Mouse (Mus musculus): ENCODE measurements around the gene Tmeff1.

Gene Tmeff1

DNA sequence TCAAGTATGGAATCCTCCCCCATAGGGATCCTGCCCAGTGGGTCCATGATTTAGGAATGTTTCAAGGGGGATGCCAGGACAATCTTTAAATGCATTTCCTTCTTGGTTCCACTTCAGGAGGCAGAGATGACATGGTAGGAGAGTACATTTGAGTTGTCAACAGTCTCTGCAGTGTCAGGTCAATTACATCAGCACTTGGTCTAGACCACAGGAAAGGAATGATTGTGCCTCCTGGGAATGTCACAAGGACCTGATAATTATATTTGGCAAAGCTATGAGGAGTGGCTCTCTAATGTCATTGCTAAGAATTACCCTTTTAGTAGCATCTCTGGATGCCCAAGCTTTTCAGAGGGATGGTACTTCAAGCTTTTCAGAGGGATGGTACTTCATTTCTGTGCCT, 20.0 kb upstream of the Tmeff1 start:
- DNase-seq (ENCODE audit: low spot score in 2 of 2): no peak

DNA sequence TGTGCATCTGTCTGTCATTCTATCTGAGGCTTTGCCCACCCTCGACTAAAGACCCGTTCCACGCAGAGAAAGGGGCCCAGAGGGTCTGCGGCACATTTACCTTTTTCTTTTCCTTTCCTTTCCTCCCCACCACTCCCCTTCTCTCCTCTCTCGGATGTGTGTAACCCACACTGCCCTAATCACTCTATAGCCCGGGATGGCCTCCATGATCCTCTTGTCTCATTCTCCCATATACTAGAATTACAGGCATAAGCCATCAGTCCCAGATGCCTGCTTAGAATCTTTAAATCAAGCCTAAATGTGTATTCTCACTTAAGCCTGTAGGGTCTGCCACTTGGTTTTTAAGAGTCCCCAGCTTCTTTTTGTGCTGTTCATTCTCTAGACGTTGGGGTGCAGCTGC, 8.6 kb upstream of the Tmeff1 start:
- no peak for DNase-seq (ENCODE audit: low spot score in 2 of 2)

DNA sequence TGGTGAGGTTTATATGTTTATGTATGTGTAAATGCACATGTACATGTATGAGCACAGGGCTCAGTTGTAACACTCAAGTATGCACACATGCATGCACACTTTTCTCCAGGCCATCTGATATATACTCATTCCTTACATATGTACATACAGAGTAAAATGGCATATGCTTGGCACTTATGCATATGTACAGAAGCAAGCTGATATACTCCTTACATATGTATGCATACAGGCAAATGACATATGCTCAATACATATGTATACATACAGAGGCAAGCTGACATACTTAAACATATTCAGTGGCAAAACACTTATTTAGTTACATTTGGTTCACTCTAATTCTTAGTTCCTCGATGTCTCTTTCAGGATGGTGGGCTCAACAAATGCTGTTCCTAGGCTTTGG, 7.1 kb upstream of the Tmeff1 start:
- no peak for DNase-seq (ENCODE audit: low spot score in 2 of 2)

DNA sequence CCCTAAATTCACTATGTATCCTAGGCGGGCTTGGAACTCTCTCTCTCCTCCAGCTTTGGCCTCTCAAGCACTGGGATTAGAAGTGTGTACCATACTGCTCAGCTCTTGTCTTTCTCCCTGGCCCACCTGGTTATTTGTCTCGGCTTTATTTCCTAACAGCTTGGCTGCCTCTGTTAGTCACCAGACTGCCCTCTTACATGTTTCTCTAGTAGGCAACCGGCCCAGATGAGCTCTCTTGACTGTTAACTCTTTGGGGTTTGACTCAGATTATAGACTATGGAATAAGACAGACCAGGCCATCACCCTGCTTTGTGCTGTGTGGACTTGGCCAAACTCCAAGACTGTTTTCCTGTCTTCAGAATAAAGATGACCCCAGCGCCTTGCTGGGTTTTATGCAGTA, 6.6 kb upstream of the Tmeff1 start:
- no peak for DNase-seq (ENCODE audit: low spot score in 2 of 2)

DNA sequence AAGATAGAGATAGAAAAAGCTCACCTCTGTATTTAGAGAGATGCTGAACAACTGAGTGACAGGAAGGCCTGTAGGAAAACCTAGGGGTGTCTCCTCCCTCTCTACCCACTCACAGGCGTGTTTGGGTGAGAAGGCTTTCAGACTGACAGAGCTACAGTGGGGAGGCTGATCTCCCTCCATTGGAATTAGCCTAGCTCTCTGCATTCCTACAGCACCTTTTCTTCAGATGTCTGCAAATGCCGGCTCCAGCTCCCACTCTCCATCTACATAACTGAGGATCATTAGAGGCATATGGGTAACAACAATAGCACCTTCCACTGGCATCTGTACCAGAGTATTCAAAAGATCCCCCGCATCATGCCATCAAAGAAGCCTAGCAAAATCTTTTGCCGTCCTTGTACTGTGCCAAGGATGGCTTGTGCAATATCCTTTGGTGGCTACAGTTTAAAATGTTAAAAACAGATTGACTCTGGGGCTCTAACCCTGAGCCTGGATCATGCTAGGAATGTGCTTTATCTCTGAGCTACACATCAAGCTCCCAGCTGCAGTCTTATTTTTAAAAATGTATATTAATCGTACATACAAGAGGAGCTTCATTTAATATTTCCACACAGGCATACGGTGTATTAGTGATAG, 5.4 kb upstream of the Tmeff1 start:
- no peak for DNase-seq (ENCODE audit: low spot score in 2 of 2)

DNA sequence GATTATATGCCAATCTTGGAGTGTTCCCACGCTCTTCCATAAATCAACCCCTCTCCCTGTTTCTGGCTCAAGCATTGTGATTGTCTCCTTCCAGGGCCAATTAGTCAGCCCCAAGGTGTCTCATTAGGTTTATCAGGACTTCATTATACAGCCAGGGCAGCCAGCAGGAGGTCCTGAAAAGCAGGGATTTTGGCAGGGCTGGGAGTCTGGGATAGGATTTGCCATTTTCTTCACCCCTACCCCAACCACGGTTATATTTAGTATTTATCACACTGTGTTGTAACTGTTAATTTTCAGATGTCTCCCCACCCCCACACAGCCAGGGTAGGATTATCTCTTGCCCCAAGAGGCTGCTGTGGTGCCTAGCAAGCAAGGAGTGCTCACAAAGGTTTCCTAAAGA, 3.8 kb upstream of the Tmeff1 start:
- no peak for DNase-seq (ENCODE audit: low spot score in 2 of 2)

DNA sequence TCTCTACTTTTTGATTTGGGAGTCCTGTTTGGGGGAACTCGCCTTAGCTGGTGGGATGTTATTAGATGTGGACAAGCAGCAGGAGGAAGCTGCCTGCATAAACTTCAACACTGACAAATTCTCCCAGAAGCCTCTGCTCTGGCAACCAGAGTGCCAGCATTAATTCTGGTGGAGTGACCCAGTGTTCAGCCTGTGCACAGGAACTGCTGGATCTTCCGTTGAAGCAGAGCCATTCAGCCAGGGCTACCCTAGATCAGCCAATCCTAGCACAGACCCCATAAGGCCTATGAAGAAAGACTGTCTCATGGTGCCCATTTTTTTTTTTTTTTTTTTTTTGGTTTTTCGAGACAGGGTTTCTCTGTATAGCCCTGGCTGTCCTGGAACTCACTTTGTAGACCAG, 3.0 kb upstream of the Tmeff1 start:
- no peak for DNase-seq (ENCODE audit: low spot score in 2 of 2)

DNA sequence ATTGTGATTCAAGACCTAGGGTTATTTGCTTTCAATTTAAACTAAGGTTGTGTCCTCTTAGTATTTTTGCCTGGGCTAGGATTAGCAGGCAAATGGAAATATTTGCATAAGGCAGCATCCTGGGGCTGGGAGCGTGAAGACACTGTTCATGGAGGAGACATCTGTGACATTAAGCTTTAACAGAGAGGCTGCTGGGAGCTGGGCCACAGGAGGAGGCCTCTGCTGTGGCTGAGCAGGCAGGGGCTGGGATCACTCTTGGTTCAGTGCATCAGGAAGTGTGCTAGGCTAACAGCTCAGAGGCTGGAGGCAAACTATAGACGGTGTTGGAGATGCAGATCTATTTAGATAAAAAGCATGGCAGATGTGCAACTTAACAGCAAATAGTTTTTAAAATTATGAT, 2.0 kb upstream of the Tmeff1 start:
- DNase-seq (ENCODE audit: low spot score in 2 of 2): no peak

DNA sequence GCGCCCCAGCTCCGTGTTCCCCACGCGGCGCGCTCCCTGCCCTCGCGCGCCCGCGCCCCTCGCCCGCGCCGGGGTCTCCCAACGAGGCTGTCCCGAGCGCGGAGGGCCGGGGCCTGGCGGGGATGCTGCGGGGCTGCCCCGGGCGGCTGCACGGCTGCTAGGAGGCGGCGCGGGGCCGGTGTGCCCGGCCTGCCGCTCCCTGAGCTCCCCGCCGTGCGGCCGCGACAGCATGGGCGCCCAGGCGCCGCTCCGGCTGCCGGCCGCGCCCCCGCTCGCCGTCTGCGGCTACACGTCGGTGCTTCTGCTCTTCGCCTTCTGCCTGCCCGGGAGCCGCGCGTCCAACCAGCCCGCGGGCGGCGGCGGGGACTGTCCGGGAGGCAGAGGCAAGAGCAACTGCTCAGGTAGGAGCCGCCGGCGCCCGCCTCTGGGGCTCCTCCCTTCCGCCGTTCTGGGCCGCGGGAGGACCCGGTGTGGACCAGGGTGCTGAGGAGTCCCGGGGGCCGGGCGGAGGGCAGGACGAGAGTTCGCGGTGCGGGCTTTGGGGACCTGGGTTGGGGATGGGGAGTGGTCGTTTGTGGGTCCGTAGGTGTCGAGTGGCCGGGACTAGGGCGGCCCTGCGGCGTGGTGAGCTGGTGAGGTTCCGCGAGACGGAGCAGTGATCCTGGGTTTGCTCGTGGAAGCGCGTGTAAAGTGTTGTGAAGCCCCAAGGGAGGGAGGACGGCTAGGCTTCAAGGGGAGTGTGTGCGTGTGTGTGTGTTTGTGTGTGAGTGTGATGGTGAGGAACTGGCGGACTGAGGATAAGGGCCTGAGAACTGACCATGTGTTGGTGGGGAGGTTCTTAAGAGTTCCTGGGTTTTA, 496 bp downstream of the Tmeff1 start:
- peak in 1 of 2 experiments; percentile 13 for DNase-seq (ENCODE audit: low spot score in 2 of 2)

DNA sequence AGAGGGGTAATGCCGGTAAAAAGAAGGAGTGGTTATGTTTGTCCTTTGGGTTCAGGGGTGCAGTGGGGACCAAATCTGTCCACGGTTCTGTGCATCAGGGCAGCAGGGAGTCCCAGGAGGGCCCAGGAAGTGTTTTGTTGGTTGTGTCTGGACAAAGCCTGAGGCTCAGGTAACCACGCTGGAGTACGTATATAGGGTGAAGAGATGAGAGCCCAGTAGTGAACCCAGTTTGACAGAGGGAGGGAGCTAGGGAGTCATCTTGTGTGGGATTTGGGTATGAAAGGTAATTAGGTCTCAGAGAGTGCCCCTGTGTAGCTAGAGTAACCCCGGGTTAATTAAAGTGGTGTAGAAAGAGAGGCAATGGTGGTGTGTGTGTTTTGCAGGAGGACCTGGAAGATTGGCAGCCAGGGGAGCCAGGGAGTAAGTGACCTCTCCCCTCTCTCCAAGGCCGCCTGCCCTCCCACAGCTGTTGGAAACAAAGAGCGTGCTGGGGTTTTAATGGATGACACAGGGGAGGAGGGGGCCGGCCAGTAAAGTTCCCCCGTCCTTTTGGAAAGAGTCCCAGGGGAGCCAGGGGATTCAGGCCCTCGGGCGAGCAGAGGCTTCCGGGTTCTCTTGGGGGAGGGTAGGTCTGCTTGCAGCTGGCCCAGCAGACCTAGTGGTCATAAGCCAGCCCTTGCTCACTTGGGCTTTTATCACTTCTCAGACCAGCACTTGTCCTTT, 1.3 kb downstream of the Tmeff1 start:
- no peak for DNase-seq (ENCODE audit: low spot score in 2 of 2)

DNA sequence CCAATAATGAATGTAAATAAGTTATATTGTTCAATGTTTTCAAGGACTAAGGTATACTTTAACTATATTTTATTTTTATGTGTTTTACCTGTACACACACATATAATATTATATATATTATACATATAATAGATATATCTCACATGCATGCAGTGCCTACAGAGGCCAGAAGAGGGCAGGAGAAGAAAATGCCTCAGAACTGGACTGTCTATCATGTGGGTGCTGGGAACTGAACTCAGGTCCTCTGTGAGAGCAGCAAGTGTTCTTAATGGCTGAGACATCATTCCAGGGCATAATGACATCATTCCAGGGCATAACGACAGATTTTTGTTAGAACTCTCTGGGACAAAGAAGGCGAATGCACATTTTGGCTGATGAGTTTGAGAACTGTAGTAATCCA, 2.6 kb downstream of the Tmeff1 start:
- DNase-seq (ENCODE audit: low spot score in 2 of 2): no peak

DNA sequence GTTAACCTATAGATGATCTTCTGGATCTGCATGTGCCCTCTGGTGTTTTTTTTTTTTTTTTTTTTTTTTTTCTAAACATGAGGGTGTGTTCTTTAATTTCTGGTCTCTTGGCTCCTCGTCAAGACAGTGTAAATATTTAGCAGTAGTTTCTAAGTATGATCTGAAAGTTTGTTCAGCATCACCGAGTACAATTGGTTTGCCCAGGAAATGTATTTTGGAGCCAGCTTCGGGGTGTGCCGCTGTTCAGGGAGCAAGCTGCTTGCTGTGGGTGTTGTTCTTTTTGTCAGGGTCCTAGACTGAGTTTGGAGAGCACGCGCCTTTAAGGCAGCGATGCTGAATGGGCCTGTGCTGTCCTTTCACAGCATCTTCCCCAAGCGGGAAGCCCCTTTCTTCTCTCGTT, 3.6 kb downstream of the Tmeff1 start:
- no peak for DNase-seq (ENCODE audit: low spot score in 2 of 2)

DNA sequence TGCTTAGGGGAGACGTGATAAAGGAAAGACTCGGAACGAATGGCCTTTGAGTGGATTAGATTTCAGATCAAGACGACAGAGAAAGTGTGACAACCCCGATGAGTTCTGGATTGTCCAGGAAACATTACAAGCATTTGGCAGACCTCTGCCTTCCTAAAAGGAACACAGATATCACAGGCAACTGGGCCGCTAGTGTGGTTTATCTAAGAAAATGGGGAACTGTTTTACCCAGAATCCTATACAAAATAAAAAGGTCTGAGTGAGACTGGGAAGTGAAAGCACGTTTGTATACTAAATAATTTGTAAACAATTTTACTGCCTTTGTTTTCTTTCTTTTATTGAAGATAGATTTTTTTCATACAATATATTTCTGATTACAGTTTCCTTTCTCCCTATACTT, 5.9 kb downstream of the Tmeff1 start:
- DNase-seq (ENCODE audit: low spot score in 2 of 2): no peak

DNA sequence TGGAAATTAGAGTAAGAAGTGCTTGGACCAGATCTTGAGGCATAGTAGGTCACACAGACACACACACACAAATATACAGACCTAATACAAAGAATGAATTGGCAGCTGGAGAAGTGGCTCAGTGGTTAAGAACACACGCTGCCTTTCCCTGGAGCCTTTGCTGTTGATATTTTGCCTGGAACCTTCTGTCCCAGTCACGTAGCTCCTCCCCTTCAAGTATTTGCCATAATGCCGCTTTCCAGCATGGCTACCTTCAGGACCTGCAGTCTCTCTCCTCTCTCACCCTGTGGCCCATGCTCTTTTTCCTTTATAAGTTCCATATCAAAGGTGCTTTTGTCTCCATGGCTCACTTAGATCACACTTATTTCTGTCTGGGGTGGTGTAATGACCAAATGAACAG, 6.4 kb downstream of the Tmeff1 start:
- DNase-seq (ENCODE audit: low spot score in 2 of 2): no peak

DNA sequence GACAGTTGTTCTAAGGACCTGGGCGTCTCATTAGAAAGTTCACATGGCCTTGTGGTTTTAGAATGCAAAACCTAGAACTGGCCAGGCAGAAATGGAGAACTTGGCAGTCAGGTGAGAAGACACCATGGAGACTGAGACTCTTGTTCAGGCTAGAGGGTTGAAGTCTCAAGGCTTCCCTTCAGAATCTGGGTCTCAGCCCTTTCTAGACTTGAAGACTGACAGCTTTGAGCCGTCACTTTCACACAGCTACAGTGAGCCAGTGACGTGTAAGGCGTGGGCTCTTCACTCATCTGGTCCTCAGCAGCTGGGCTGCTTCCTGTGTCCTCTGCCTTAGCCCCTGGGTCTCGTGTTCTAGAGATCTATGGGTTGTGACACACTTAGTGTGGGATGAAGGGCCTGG, 7.4 kb downstream of the Tmeff1 start:
- peak; percentile 48 to 50 for DNase-seq (ENCODE audit: low spot score in 2 of 2)

DNA sequence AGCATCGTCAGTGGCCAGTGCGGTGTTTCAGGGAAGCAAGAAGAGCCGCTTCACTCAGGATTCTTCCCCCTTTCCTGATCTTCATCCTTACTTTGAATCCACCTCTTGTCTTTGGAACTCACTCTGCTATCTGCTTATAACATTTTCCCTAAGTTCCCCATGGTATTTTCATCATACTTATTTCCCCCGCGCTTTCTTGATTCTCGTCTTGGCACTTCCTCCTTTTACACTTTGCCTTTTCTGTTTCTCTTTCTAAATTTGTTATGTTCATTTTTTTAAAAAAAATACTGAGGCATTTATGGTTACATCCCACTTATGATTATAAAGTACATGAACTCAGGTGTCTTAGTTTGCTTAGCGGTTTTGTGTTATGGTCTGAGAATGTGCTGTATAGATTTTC, 7.9 kb downstream of the Tmeff1 start:
- DNase-seq (ENCODE audit: low spot score in 2 of 2): no peak

DNA sequence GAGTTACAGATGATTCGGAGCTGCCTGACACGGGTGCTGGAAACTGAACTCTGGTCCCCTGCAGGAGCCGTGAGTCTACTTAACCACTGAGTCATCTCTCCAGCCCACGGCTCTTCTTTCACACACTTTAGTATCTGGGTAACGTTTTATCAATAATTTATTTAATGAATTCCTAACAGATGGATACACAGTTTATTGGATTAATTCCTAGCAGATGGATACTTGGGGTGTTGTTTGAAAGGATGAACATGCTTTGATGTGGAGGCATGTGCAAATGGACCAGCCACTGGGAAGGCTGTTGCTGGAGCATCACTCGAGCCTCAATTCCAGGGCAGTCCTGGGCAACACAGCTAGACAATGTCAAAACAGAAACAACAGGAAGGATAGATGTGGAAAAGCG, 11.1 kb downstream of the Tmeff1 start:
- no peak for DNase-seq (ENCODE audit: low spot score in 2 of 2)

DNA sequence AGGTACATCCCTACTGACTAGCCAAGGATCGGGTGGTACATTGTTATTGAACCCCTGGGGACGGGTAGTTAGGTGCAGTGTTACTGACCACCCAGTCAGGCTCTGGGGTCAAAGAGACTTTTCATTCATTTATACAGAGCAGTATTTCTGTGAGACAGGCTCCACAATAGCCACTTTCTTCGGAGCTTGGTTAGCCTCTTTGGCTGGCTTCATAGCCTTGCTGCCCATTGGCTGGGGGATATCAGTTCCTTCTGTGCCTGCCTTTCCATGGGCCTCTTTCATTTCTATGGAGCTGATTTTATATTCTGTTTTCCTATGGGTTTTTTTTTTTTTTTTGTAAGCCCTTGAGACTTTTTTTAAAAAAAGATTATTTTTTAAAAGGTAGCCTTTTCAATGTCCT, 20.7 kb downstream of the Tmeff1 start:
- no peak for DNase-seq (ENCODE audit: low spot score in 2 of 2)

DNA sequence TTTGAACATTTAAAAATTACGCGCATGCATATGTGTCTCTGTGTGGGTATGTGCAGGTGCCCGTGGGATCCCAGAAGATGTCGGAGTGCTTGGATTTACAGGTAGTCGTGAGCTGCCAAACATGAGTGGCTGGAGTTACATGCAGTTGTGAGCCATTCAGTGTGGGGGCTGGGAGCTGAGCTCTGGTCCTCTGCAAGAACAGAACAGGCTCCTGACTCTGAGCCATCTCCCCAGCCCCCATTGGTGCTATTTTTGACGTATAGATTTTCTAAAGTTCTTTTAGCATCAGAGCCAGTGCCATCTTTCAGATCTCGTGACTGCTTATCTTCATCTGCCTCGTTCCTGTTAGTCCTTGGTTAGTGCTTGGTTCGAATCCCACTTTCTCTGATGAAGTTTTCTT, 24.5 kb downstream of the Tmeff1 start:
- no peak for DNase-seq (ENCODE audit: low spot score in 2 of 2)

DNA sequence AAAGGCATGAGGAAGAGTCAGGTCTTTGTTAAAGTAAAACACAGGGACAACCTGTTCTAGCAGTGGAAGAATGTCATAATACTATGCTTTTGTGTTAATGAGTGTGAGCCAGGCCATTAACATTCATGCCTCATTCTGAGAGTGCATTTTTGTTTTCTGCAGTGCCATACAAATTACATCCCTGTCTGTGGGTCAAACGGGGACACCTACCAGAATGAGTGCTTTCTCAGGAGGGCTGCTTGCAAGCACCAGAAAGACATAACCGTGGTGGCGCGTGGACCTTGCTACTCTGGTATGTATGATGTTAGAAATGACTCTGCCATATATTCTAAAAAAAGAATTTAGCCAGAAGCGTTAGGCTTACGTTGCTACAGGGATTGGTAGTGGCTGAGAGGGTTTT, 25.3 kb downstream of the Tmeff1 start:
- DNase-seq (ENCODE audit: low spot score in 2 of 2): no peak

DNA sequence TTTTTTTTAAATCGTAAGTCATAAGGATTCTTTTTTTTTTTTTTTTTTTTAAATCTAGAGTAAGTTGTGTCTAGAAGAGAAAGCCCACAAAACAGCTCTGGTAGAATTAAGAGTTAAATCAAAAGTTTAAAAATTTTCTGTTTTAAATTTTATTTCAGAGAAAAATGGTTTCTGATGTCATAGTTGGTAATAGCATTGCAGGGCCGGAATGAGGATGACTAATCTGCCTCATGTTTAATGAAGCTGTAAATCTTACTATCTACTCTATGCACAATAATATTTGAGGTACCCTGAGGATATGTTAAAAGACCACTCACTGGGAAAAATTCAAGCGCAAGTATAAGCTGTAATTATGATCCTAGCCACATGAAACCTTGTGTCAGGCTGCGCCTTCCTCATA, 30.5 kb downstream of the Tmeff1 start:
- DNase-seq (ENCODE audit: low spot score in 2 of 2): no peak

DNA sequence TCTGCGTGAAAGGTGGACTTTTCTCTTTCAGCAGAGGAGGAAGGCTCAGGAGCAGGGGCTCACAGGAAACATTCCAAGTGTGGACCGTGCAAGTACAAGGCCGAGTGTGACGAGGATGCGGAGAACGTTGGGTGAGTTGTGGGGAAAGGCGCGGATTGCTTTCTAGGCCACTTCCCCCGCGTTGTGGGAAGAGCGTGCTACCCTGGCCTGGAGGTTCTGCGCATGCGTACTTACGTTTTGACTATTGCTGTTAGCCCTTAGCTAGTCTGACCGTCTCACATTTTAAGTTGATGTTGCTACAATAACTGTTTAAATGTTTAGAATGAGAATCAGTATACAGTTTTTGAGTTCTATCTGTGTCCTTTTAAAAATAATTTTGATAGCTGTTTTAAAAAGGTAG, 32.2 kb downstream of the Tmeff1 start:
- no peak for DNase-seq (ENCODE audit: low spot score in 2 of 2)

DNA sequence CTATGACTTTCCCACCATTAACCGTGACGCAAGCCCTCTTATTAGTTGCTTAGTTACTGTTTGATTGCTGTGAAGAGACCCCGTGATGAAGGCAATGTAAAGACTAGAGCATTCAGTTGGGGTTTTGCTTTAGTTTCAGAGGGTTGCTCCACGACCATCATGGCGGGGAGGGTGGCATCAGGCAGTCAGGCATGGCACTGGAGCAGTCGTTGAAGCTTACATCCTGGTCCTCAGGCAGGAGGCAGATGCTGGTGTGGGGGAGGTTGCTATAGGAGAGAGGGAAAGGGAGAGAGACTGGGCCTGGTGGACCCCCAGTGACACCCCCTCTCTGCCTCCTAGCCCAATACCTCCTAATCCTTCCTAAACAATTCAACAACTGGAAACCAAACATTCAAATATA, 35.1 kb downstream of the Tmeff1 start:
- DNase-seq (ENCODE audit: low spot score in 2 of 2): no peak

Data from spleen, postnatal 36 days (tissue).